Mouse (Mus musculus) embryo, embryonic 9.5 days (tissue): ENCODE data around the gene Spin1.
A peak's percentile ranks its signal among the peaks of the same experiment; 100 is the strongest.

Source experiments
- DNase-seq: peaks from one replicate; pipeline ENCODE4 v3.0.0-alpha.2; 2017; ENCODE audit errors: extremely low spot score

Gene Spin1

GRCm38 (mm10) chr13:51136315-51136714, 35.6 kb downstream of the Spin1 start:
- DNase-seq = no peak

- no peak for DNase-seq
Observed at GRCm38 (mm10) chr13:51136996-51137701, 36.5 kb downstream of the Spin1 start.

- no peak for DNase-seq
Observed at GRCm38 (mm10) chr13:51137702-51138031, 37.0 kb downstream of the Spin1 start.

GRCm38 (mm10) chr13:51147106-51147505, 46.4 kb downstream of the Spin1 start:
- no peak for DNase-seq

GRCm38 (mm10) chr13:51152966-51153669, 52.4 kb downstream of the Spin1 start:
- no peak for DNase-seq

- no peak for DNase-seq
Observed at GRCm38 (mm10) chr13:51153670-51154030, 53.0 kb downstream of the Spin1 start.

GRCm38 (mm10) chr13:51155178-51156013, 54.7 kb downstream of the Spin1 start:
- no peak for DNase-seq

GRCm38 (mm10) chr13:51156014-51156386, 55.3 kb downstream of the Spin1 start:
- no peak for DNase-seq

- DNase-seq = no peak
Observed at GRCm38 (mm10) chr13:51157291-51157690, 56.6 kb downstream of the Spin1 start.

GRCm38 (mm10) chr13:51161672-51162071, 61.0 kb downstream of the Spin1 start:
- no peak for DNase-seq

GRCm38 (mm10) chr13:51162246-51162645, 61.6 kb downstream of the Spin1 start:
- no peak for DNase-seq

GRCm38 (mm10) chr13:51166711-51167110, 66.0 kb downstream of the Spin1 start:
- no peak for DNase-seq

- DNase-seq = no peak
Observed at GRCm38 (mm10) chr13:51170215-51170614, 69.5 kb downstream of the Spin1 start.

GRCm38 (mm10) chr13:51170691-51171680, 70.3 kb downstream of the Spin1 start, which contains the start of gene Nxnl2:
Gene Nxnl2, plus strand, starts transcription at chr13:51171022.
- peak; percentile 65 for DNase-seq

GRCm38 (mm10) chr13:51172601-51173000, 71.9 kb downstream of the Spin1 start:
- DNase-seq = no peak

GRCm38 (mm10) chr13:51178932-51179331, 78.3 kb downstream of the Spin1 start:
- DNase-seq = no peak

GRCm38 (mm10) chr13:51179362-51179761, 78.7 kb downstream of the Spin1 start:
- DNase-seq = no peak

GRCm38 (mm10) chr13:51182236-51182635, 81.6 kb downstream of the Spin1 start:
- DNase-seq = no peak

- no peak for DNase-seq
Observed at GRCm38 (mm10) chr13:51184896-51185295, 84.2 kb downstream of the Spin1 start.

GRCm38 (mm10) chr13:51190336-51190735, 89.7 kb downstream of the Spin1 start:
- DNase-seq = no peak

- no peak for DNase-seq
Observed at GRCm38 (mm10) chr13:51191416-51192140, 90.9 kb downstream of the Spin1 start.
